Mouse (Mus musculus): Measurements from ENCODE around the gene Syngr2. TPM values are rescaled to one million over a fixed set of nuclear protein-coding genes. Genes with fewer than 3 reads are reported as not detected.
A peak's percentile ranks its signal among the peaks of the same experiment; 100 is the strongest.
"Not testable (repeated sequence)": the region's sequence is repeated elsewhere in the genome, so short reads cannot be mapped to it uniquely, and the experiment has no call there.

Gene Syngr2
- polyA plus RNA-seq, 1 experiment, result 12.9 TPM

- no peak for TF ChIP-seq POLR2A (IDR thresholded peaks at IDR 0.05; ENCODE audit: borderline replicate concordance, extremely low read depth, insufficient read depth, insufficient read length, poor library complexity, severe bottlenecking)
- TF ChIP-seq CTCF (IDR thresholded peaks at IDR 0.05; ENCODE audit: borderline replicate concordance, extremely low read depth, insufficient read depth, insufficient read length), result no peak
- DNase-seq (ENCODE audit: low read depth), result peak; percentile 57
Observed at GRCm38 (mm10) chr11:117828149-117828887, 18.9 kb downstream of the Syngr2 start.

GRCm38 (mm10) chr11:117828888-117829604 lies 19.6 kb downstream of the Syngr2 start:
- peak; percentile 49 for DNase-seq (ENCODE audit: low read depth)

GRCm38 (mm10) chr11:117829671-117830215 lies 20.3 kb downstream of the Syngr2 start:
- no peak for DNase-seq (ENCODE audit: low read depth)
- no peak for TF ChIP-seq CTCF (IDR thresholded peaks at IDR 0.05; ENCODE audit: borderline replicate concordance, extremely low read depth, insufficient read depth, insufficient read length)
- no peak for TF ChIP-seq POLR2A (IDR thresholded peaks at IDR 0.05; ENCODE audit: borderline replicate concordance, extremely low read depth, insufficient read depth, insufficient read length, poor library complexity, severe bottlenecking)

More at GRCm38 (mm10) chr11:117828888-117829604, 19.6 kb downstream of the Syngr2 start:
- TF ChIP-seq POLR2A (IDR thresholded peaks at IDR 0.05; ENCODE audit: borderline replicate concordance, extremely low read depth, insufficient read depth, insufficient read length, poor library complexity, severe bottlenecking) (no peak), CTCF (IDR thresholded peaks at IDR 0.05; ENCODE audit: borderline replicate concordance, extremely low read depth, insufficient read depth, insufficient read length) (no peak)

- TF ChIP-seq CTCF (IDR thresholded peaks at IDR 0.05; ENCODE audit: borderline replicate concordance, extremely low read depth, insufficient read depth, insufficient read length), result no peak
- no peak for TF ChIP-seq POLR2A (IDR thresholded peaks at IDR 0.05; ENCODE audit: borderline replicate concordance, extremely low read depth, insufficient read depth, insufficient read length, poor library complexity, severe bottlenecking)
- peak; percentile 23 for DNase-seq (ENCODE audit: low read depth)
Observed at GRCm38 (mm10) chr11:117830401-117830800, 20.9 kb downstream of the Syngr2 start.

- DNase-seq (ENCODE audit: low read depth), result peak; percentile 90
- TF ChIP-seq CTCF (IDR thresholded peaks at IDR 0.05; ENCODE audit: borderline replicate concordance, extremely low read depth, insufficient read depth, insufficient read length) (peak; percentile 67), POLR2A (IDR thresholded peaks at IDR 0.05; ENCODE audit: borderline replicate concordance, extremely low read depth, insufficient read depth, insufficient read length, poor library complexity, severe bottlenecking) (no peak)
Observed at GRCm38 (mm10) chr11:117832086-117832969, 22.9 kb downstream of the Syngr2 start.

- not testable (repeated sequence) for DNase-seq (ENCODE audit: low read depth)
Observed at GRCm38 (mm10) chr11:117833509-117833908, 24.0 kb downstream of the Syngr2 start.

- no peak for DNase-seq (ENCODE audit: low read depth)
- TF ChIP-seq CTCF (IDR thresholded peaks at IDR 0.05; ENCODE audit: borderline replicate concordance, extremely low read depth, insufficient read depth, insufficient read length) (no peak), POLR2A (IDR thresholded peaks at IDR 0.05; ENCODE audit: borderline replicate concordance, extremely low read depth, insufficient read depth, insufficient read length, poor library complexity, severe bottlenecking) (no peak)
Observed at GRCm38 (mm10) chr11:117834086-117834485, 24.6 kb downstream of the Syngr2 start.

GRCm38 (mm10) chr11:117836306-117836705 lies 26.8 kb downstream of the Syngr2 start:
- peak; percentile 64 for DNase-seq (ENCODE audit: low read depth)
- TF ChIP-seq CTCF (IDR thresholded peaks at IDR 0.05; ENCODE audit: borderline replicate concordance, extremely low read depth, insufficient read depth, insufficient read length) (no peak), POLR2A (IDR thresholded peaks at IDR 0.05; ENCODE audit: borderline replicate concordance, extremely low read depth, insufficient read depth, insufficient read length, poor library complexity, severe bottlenecking) (no peak)

- DNase-seq (ENCODE audit: low read depth), result peak; percentile 56
- TF ChIP-seq CTCF (IDR thresholded peaks at IDR 0.05; ENCODE audit: borderline replicate concordance, extremely low read depth, insufficient read depth, insufficient read length) (no peak), POLR2A (IDR thresholded peaks at IDR 0.05; ENCODE audit: borderline replicate concordance, extremely low read depth, insufficient read depth, insufficient read length, poor library complexity, severe bottlenecking) (no peak)
Observed at GRCm38 (mm10) chr11:117838572-117838971, 29.1 kb downstream of the Syngr2 start.

GRCm38 (mm10) chr11:117839021-117839420 lies 29.6 kb downstream of the Syngr2 start:
- TF ChIP-seq POLR2A (IDR thresholded peaks at IDR 0.05; ENCODE audit: borderline replicate concordance, extremely low read depth, insufficient read depth, insufficient read length, poor library complexity, severe bottlenecking) (no peak), CTCF (IDR thresholded peaks at IDR 0.05; ENCODE audit: borderline replicate concordance, extremely low read depth, insufficient read depth, insufficient read length) (no peak)
- peak; percentile 55 for DNase-seq (ENCODE audit: low read depth)

GRCm38 (mm10) chr11:117840910-117841309 lies 31.4 kb downstream of the Syngr2 start:
- TF ChIP-seq CTCF (IDR thresholded peaks at IDR 0.05; ENCODE audit: borderline replicate concordance, extremely low read depth, insufficient read depth, insufficient read length) (no peak), POLR2A (IDR thresholded peaks at IDR 0.05; ENCODE audit: borderline replicate concordance, extremely low read depth, insufficient read depth, insufficient read length, poor library complexity, severe bottlenecking) (no peak)
- DNase-seq (ENCODE audit: low read depth), result no peak

All from brain, embryonic 14.5 days (tissue).